Mouse (Mus musculus) testis, adult 2 months (tissue): ENCODE measurements at regions not wholly inside any gene's neighbourhood (a gene's known extent, or its start where the extent isn't known, plus 50 kb on each side); places are given as distances from the start of the nearest gene placed in this dataset.

Experiments
- H3K27ac ChIP-seq: fragments of 200-500 bp; 2 replicates; pipeline ENCODE4 v1.5.1; 2012; ENCODE audit warnings: low read depth, low read length; ENCODE audit not compliant: control insufficient read depth, insufficient read depth
- H3K27me3 ChIP-seq: fragments of 200-500 bp; 2 replicates; pipeline ENCODE4 v1.6.1; 2012; ENCODE audit warnings: mild to moderate bottlenecking, low read length, moderate library complexity; ENCODE audit not compliant: control insufficient read depth, insufficient read depth
- H3K36me3 ChIP-seq: fragments of 200-500 bp; 2 replicates; pipeline ENCODE4 v1.6.1; 2012; ENCODE audit warnings: mild to moderate bottlenecking, low read length; ENCODE audit not compliant: control insufficient read depth, insufficient read depth
- H3K4me1 ChIP-seq: fragments of 200-500 bp; 2 replicates; pipeline ENCODE4 v1.6.1; 2012; ENCODE audit warnings: low read length; ENCODE audit not compliant: control insufficient read depth, insufficient read depth
- H3K4me3 ChIP-seq: fragments of 200-500 bp; 2 replicates; pipeline ENCODE4 v1.5.1; 2012; ENCODE audit warnings: low read depth, mild to moderate bottlenecking, low read length, moderate library complexity, mixed read lengths; ENCODE audit not compliant: control insufficient read depth
- CTCF ChIP-seq: fragments of 200-500 bp; IDR thresholded peaks from 2 replicates; pipeline ENCODE4 v1.5.1; 2012; ENCODE audit warnings: low read depth, mild to moderate bottlenecking, inconsistent platforms, low read length, moderate library complexity; ENCODE audit not compliant: control insufficient read depth, insufficient read depth, insufficient replicate concordance
- POLR2A ChIP-seq: fragments of 200-500 bp; IDR thresholded peaks from 2 replicates; pipeline ENCODE4 v1.6.1; 2012; ENCODE audit warnings: low read depth, mild to moderate bottlenecking, inconsistent platforms, low read length, moderate library complexity; ENCODE audit not compliant: control insufficient read depth

DNA sequence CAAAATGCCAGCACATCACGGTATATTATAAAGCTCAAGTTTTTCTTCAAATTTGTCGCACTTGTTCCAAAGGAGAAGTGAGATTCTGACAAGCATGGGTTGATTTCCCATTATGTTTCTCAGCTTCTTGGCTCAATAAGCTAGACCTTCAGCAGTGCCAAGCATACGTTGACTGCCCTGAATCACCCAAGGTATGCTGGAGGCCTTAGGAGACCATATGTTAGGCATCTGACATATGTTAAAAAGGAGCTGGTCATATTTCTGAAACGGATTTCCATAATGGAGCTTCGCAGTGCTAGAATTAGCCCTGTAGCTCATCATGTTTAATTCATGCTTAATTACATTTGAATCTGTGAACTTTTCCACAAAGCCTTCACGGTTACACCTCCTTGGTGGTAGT is 634.7 kb downstream of the Diaph3 start:
- Histone ChIP-seq H3K27ac (no peak overlapping the region), H3K36me3 (no peaks in the 10 kb centered on the region), H3K4me3 (no peak overlapping the region), H3K27me3 (no peaks in the 10 kb centered on the region), H3K4me1 (no peaks in the 10 kb centered on the region)
- TF ChIP-seq POLR2A, result no peak
- TF ChIP-seq CTCF, result no peak

DNA sequence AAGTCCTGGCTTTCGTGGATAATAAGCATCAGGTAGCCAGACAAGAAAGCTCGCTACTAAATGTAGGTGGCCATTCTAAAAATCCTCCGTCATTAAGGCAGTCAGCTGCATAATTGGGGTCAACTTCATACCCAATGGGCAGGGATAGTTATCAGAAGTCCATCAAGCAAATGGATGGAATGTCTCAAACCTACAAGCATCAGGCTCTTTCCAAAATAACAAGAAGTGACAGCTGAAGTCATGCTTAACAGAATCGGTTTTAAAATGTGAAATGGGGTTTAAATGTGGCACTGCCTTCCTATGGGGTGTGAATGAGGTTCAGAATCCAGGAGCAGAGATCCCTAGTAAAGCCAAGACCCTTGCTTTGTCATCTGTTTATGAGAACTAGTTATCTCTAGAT is 650.2 kb downstream of the Diaph3 start:
- Histone ChIP-seq H3K4me1 (no peaks in the 10 kb centered on the region), H3K27ac (no peak overlapping the region), H3K36me3 (no peaks in the 10 kb centered on the region), H3K4me3 (no peak overlapping the region), H3K27me3 (no peaks in the 10 kb centered on the region)
- no peak for TF ChIP-seq CTCF
- no peak for TF ChIP-seq POLR2A

DNA sequence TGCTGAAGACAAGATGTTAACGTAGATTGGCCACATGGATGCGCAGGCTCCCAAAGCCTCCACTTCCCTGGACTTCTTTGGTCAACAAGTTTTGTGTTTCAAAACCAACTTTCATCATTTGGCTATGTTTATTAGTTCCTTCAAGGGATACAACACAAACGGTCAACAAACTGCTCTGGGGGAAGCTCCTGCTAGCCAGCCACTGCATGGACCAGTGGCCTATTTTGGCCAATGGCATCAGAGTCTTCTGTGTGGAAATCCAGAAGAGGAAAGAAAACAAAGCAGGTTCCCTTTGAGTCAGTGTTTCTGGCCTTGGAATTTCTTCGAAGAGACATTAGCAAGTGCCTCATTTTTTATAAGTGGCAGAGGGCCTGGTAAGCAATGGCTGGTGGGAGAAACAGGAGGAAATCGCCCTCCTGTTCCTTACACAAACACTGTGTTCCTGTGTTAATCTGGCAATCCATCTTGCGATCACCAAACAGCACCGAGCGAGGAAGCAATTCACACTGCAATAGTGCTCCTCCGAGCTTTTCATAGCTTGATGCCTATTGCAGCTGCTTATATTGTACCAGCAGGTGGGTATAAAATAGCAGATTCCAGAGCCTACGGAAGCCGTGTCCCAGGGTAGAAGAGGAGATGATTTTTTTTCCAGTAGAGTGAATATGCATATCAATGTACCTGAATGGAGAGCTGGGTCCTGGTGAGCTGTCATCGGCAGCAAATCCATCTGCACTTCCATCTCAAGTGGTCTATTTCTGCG is 651.0 kb downstream of the Diaph3 start:
- no peak for TF ChIP-seq CTCF
- no peak for TF ChIP-seq POLR2A
- Histone ChIP-seq H3K27ac (no peak overlapping the region), H3K27me3 (no peaks in the 10 kb centered on the region), H3K36me3 (no peaks in the 10 kb centered on the region), H3K4me3 (no peak overlapping the region), H3K4me1 (no peaks in the 10 kb centered on the region)

DNA sequence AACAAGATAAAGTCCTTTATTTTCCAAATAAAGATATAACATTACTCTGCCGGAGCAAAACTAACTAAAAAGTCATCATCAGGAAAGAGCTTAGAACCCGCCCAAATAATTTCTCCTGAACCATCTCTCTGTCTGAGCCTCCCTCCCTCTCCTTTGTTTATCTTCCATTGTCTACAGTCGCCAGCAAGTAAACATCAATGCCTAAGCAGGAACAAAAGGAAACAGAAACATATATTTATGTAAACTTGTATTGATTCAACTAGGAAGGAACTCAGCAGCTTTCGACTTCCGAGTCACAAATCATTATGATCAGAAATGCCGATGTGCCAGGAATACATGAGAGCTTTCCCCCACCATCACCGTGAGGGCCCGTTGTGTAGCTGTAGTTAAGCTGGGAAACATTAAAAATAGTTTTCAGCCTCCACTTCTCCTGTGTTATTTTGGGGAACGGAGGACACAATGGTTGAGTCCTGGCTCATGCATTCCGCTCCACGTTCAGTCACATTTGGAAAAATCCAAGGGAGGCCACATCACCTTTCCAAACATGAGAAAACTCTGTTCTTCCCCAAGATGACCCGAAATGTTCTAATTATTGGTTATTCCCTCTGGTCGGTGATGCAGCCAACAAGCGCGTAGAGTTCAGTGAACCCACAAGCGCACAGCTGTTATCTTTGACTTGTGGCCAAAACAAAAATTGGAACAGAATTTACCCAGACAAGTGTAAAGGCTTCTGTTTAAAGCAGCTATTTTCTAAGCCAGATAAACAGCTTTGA is 651.8 kb downstream of the Diaph3 start:
- Histone ChIP-seq H3K4me1 (no peaks in the 10 kb centered on the region), H3K36me3 (no peaks in the 10 kb centered on the region), H3K4me3 (no peak overlapping the region), H3K27ac (no peak overlapping the region), H3K27me3 (no peaks in the 10 kb centered on the region)
- TF ChIP-seq POLR2A (no peak), CTCF (no peak)

DNA sequence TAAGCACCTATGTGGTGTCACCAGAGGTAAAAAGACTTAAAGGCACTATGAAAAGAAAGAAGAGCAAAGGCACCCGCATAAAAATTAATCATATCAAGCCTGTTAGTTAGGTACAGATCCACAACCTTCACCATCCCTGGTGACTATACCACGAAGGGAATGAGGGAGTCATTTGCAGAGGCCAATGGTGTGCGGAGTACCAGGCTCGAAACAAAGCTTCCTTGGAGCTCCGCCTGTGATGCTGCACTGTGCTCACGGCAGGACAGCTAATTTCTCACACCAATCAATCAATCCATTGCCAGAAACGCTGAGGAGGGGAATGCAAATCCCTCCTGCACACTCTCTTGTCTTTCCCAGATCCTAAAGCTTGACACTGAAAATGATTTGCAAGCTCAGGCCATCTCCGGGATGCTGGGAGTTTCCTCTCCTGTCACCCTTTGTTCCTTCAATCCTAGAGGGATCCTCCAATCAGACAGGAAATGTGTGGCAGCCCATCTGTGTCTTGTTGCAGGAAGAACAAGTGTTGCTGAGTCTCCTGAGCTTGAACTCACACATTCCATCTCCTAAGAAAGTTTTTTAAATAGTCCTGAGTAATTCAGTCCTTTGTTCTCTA is 653.6 kb downstream of the Diaph3 start:
- no peak overlapping the region for H3K4me3 ChIP-seq
- no peak overlapping the region for H3K27ac ChIP-seq
- TF ChIP-seq POLR2A (no peak), CTCF (no peak)
- H3K36me3 ChIP-seq, result no peaks in the 10 kb centered on the region
- H3K27me3 ChIP-seq, result no peaks in the 10 kb centered on the region
- no peaks in the 10 kb centered on the region for H3K4me1 ChIP-seq

DNA sequence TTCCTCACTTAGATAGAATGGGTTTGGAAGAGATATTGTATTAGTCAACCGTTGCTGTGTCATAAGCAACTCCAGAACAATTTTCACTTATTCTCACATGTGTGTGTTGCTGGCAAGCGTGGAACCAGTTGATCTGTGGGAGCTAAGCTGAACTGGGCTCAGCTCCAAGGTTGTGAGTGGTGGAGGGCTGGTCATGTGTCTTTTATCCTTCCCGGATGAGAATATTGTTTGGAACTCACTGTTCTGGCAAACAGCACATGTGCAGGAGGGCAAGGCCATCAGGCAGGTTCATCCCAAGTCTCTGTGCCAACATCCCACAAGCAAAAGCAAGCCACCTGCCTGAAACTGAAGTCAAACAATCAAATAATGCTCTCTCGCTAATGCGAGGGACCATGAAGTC is 656.8 kb downstream of the Diaph3 start:
- Histone ChIP-seq H3K27me3 (no peaks in the 10 kb centered on the region), H3K36me3 (no peaks in the 10 kb centered on the region), H3K27ac (no peak overlapping the region), H3K4me3 (no peak overlapping the region), H3K4me1 (no peaks in the 10 kb centered on the region)
- no peak for TF ChIP-seq CTCF
- TF ChIP-seq POLR2A, result no peak

DNA sequence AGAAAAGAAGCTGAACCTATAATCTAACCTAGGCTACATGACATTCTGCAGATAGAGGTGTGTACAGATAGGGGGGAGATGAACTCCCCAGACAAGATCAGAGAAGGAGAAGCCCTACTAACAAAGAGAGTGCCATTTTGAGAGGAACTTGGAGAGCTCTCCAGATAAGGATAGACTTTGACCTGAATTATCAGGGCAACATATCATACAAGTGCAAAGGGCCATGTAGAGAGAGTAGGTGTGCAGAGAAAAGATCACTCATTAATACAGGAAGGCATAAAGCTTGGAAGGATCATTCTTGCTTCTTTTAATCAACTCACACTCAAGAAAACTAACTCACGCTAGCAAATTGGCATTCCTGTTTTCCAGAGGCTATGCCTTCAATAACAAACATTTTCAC is 667.4 kb downstream of the Diaph3 start:
- TF ChIP-seq POLR2A (no peak), CTCF (no peak)
- Histone ChIP-seq H3K4me3 (no peak overlapping the region), H3K4me1 (no peaks in the 10 kb centered on the region), H3K36me3 (no peaks in the 10 kb centered on the region), H3K27me3 (no peaks in the 10 kb centered on the region), H3K27ac (no peak overlapping the region)
